Mouse (Mus musculus) layer of hippocampus, adult 8-10 months (tissue): Measurements from ENCODE around the gene Atraid. TPM values are rescaled to one million over a fixed set of nuclear protein-coding genes. Genes with fewer than 3 reads are reported as not detected.

Source experiments
- DNase-seq, 2 experiments: peaks; one replicate each; pipeline ENCODE4 v3.0.0; 2022; ENCODE audit warnings: low spot score in 2 of 2
- total RNA-seq, 4 experiments: library from RNA; stranded (reverse); gene quantifications; 2 replicates each; pipeline ENCODE4 v1.2.4; 2022

The Atraid gene
- total RNA-seq, 4 experiments from 2014 or later, result 69.8 to 92.2 (median 78.6) TPM

GRCm38 (mm10) chr5:31054261-31055215 lies 6.4 kb downstream of the Atraid start, which contains the start of gene Cad:
Gene Cad, plus strand, starts transcription at chr5:31054780.
- peak; percentile 89 to 93 for DNase-seq

GRCm38 (mm10) chr5:31055216-31056140 lies 7.4 kb downstream of the Atraid start:
- DNase-seq, result no peak

- no peak for DNase-seq
Measured at GRCm38 (mm10) chr5:31069810-31070209, 21.7 kb downstream of the Atraid start.

- no peak for DNase-seq
Measured at GRCm38 (mm10) chr5:31071059-31071458, 22.9 kb downstream of the Atraid start.

GRCm38 (mm10) chr5:31071821-31072220 lies 23.7 kb downstream of the Atraid start:
- no peak for DNase-seq

- no peak for DNase-seq
Measured at GRCm38 (mm10) chr5:31073176-31073575, 25.1 kb downstream of the Atraid start.

- DNase-seq, result no peak
Measured at GRCm38 (mm10) chr5:31076346-31076745, 28.2 kb downstream of the Atraid start.

- DNase-seq, result peak; percentile 51 to 67
Measured at GRCm38 (mm10) chr5:31080059-31080794, 32.1 kb downstream of the Atraid start.

GRCm38 (mm10) chr5:31080795-31081164 lies 32.7 kb downstream of the Atraid start:
- no peak for DNase-seq

GRCm38 (mm10) chr5:31081386-31081785 lies 33.3 kb downstream of the Atraid start:
- no peak for DNase-seq

GRCm38 (mm10) chr5:31082355-31082754 lies 34.2 kb downstream of the Atraid start:
- DNase-seq, result no peak

GRCm38 (mm10) chr5:31082935-31083625 lies 35.0 kb downstream of the Atraid start:
- DNase-seq, result no peak

GRCm38 (mm10) chr5:31083949-31084348 lies 35.8 kb downstream of the Atraid start:
- no peak for DNase-seq

GRCm38 (mm10) chr5:31086606-31087005 lies 38.5 kb downstream of the Atraid start:
- no peak for DNase-seq

- no peak for DNase-seq
Measured at GRCm38 (mm10) chr5:31087131-31087530, 39.0 kb downstream of the Atraid start.

GRCm38 (mm10) chr5:31092231-31092975 lies 44.3 kb downstream of the Atraid start:
- DNase-seq, result peak in 1 of 2 experiments; percentile 54

- DNase-seq, result peak; percentile 50 to 54
Measured at GRCm38 (mm10) chr5:31093151-31094041, 45.3 kb downstream of the Atraid start.

- DNase-seq, result no peak
Measured at GRCm38 (mm10) chr5:31094100-31094798, 46.1 kb downstream of the Atraid start.
